In the genomic region with DNA sequence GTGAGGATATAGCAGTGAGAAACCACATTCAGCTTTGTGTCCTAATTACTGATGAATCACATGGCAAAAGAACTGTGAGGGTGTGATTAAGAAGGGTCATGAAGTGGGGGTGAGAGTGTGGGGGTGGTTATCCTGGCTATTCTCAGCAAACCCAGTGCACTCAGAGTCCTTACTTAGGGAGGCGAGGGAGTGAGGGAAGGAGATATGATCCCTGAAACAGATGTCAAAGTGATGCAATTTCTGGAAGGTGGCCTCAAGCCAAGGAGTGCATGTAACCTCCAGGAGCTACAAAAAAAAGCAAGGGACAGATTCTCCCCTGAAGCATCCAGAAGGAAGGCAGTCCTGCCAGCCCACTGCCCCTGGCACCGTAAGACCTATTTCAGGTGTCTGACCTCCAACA, we compare ENCODE assay signal across 10 mouse cellular contexts. TPM values are rescaled to one million over a fixed set of nuclear protein-coding genes. Genes with fewer than 3 reads are reported as not detected.
A peak's percentile ranks its signal among the peaks of the same experiment; 100 is the strongest.
DNase-seq lines count a peak whose midpoint lies in the region; ATAC-seq and TF ChIP-seq lines count a peak whose summit lies in the region.
"Had no signal": no experiment of that assay in that cellular context is flagged by ENCODE, and none has a peak within 500 bp of the region (broad histone marks: within the 10 kb centered on the region; RNA-seq: fewer than 3 reads in every experiment).

No protein-coding gene starts in this region.

- no peak overlapping the region for H3K9ac ChIP-seq in heart, embryonic 11.5 days (ENCODE audit: low read depth, low read length)
- H3K9ac ChIP-seq: liver, embryonic 12.5 days; neural tube, embryonic 13.5 days had no signal

- H3K27me3 ChIP-seq in heart, embryonic 11.5 days (ENCODE audit: control insufficient read depth, insufficient read depth, low read length), result no peaks in the 10 kb centered on the region
- H3K27me3 ChIP-seq in C2C12 (ENCODE audit: control insufficient read depth, insufficient read depth, insufficient read length), result no peaks in the 10 kb centered on the region
- H3K27me3 ChIP-seq: liver, embryonic 12.5 days; neural tube, embryonic 13.5 days had no signal

- no peaks in the 10 kb centered on the region for H3K36me3 ChIP-seq in heart, embryonic 11.5 days (ENCODE audit: control insufficient read depth, insufficient read depth, low read length)
- no peaks in the 10 kb centered on the region for H3K36me3 ChIP-seq in C2C12 (ENCODE audit: control insufficient read depth, insufficient read depth)
- H3K36me3 ChIP-seq: liver, embryonic 12.5 days; neural tube, embryonic 13.5 days had no signal

- 69% methylated on average over 2 of the region's 2 CpGs for WGBS in heart, embryonic 11.5 days (ENCODE audit: insufficient replicate concordance)

- intact Hi-C loops in heart, postnatal 14 days (cut with DNase I), result no loop called here

- no peak for TF ChIP-seq CTCF in C2C12 (IDR thresholded peaks at IDR 0.05; ENCODE audit: control insufficient read depth, insufficient read depth, insufficient read length)

- DNase-seq in heart, adult 11 months, result peak; percentile 96
- peak; percentile 44 to 45 for DNase-seq in cerebellum, postnatal 14 days
- peak; percentile 54 to 58 for DNase-seq in heart, postnatal 14 days
- DNase-seq in spleen, adult 12 weeks (ENCODE audit: low spot score), result no peak
- no peak for DNase-seq in spleen, postnatal 14 days (ENCODE audit: low spot score in 2 of 2)
- DNase-seq in embryo, embryonic 10 days (ENCODE audit: low spot score), result no peak

- no peak overlapping the region for H3K4me2 ChIP-seq in heart, embryonic 11.5 days
- H3K4me2 ChIP-seq: liver, embryonic 12.5 days; neural tube, embryonic 13.5 days had no signal

- ATAC-seq in heart, embryonic 11.5 days (replicated peaks; ENCODE audit: insufficient number of reproducible peaks, low FRiP score, low TSS enrichment), result no peak
- ATAC-seq: liver, embryonic 12.5 days had no signal

- no peak overlapping the region for H3ac ChIP-seq in C2C12 (ENCODE audit: control insufficient read depth, insufficient read length, low read depth)

- no peaks in the 10 kb centered on the region for H3K79me2 ChIP-seq in C2C12 (ENCODE audit: control insufficient read depth, insufficient read depth)

- H3K4me1 ChIP-seq in heart, embryonic 11.5 days (ENCODE audit: control insufficient read depth, insufficient read depth, low read length), result peaks cover 14% of the 10 kb centered on the region; the same call in 1 of the 2 replicates
- H3K4me1 ChIP-seq: liver, embryonic 12.5 days; neural tube, embryonic 13.5 days had no signal

- H3K27ac ChIP-seq in heart, embryonic 11.5 days (ENCODE audit: low read depth, low read length), result no peak overlapping the region
- H3K27ac ChIP-seq: liver, embryonic 12.5 days; neural tube, embryonic 13.5 days had no signal

- no peaks in the 10 kb centered on the region for H3K79me3 ChIP-seq in C2C12 (ENCODE audit: low read depth)

- no peak overlapping the region for H3K4me3 ChIP-seq in heart, embryonic 11.5 days (ENCODE audit: low read depth, low read length)
- no peak overlapping the region for H3K4me3 ChIP-seq in C2C12 (ENCODE audit: insufficient read depth, poor library complexity, severe bottlenecking)
- H3K4me3 ChIP-seq: liver, embryonic 12.5 days; neural tube, embryonic 13.5 days had no signal

- H3K9me3 ChIP-seq in heart, embryonic 11.5 days (replicated peaks; ENCODE audit: control insufficient read depth, low read length), result no peaks in the 10 kb centered on the region
- H3K9me3 ChIP-seq: liver, embryonic 12.5 days; neural tube, embryonic 13.5 days had no signal

TF ChIP-seq in C2C12, 6 proteins besides CTCF, POLR2A, EP300 and RAD21:
- peak; percentile 31 for TF ChIP-seq FOSL1 (IDR thresholded peaks at IDR 0.05; ENCODE audit: insufficient read depth, low read length, poor library complexity, severe bottlenecking)
- TF ChIP-seq MYOD1 (IDR thresholded peaks at IDR 0.05; ENCODE audit: control insufficient read depth, insufficient read length, low read depth), result peak; percentile 63
- TF ChIP-seq MYOG (IDR thresholded peaks at IDR 0.05; ENCODE audit: control insufficient read depth, extremely low read depth, insufficient read length), result no peak
- TF ChIP-seq USF1 (IDR thresholded peaks at IDR 0.05; ENCODE audit: low read depth), result peak; percentile 45
- no peak for TF ChIP-seq MAX (IDR thresholded peaks at IDR 0.05)
- peak; percentile 92 for TF ChIP-seq CEBPB (IDR thresholded peaks at IDR 0.05; ENCODE audit: low read depth)
TF ChIP-seq in C2C12: peak in this region for 4.

RNA-seq across cellular contexts. Expression of gene Tbc1d4, which starts 40.2 kb away (rescaled TPM):
- polyA plus RNA-seq in heart, embryonic 11.5 days (2014; fragmentation: Nextera tagmentation; extraction: Ambion mirVana), result 15.0 and 16.3 TPM in 2 replicates
- 1.9 TPM for polyA plus RNA-seq in C2C12 (2012; fragmentation: generic; extraction: Trizol)
- total RNA-seq in heart, postnatal 14 days (2021), result 10 to 100 TPM; 43.4 to 47.7 TPM

Comparison
In these comparisons a context has a peak if more than half of its experiments do, and no peak if none do; other contexts are left out.
1. DNase-seq: peak in heart, adult 11 months (single experiment), cerebellum, postnatal 14 days (2 of 2) and heart, postnatal 14 days (2 of 2); none in spleen, adult 12 weeks (single experiment), spleen, postnatal 14 days (0 of 2) and embryo, embryonic 10 days (single experiment).